Mouse (Mus musculus) embryonic fibroblast, embryonic 13.5 days (primary cell): ENCODE results near the gene Lmbr1l.

ENCODE experiments used
- CTCF ChIP-seq: IDR thresholded peaks from 2 replicates; pipeline ENCODE4 v1.5.1; 2011; ENCODE audit warnings: mild to moderate bottlenecking, control low read depth, low read length, moderate library complexity, borderline replicate concordance; ENCODE audit not compliant: insufficient read depth
- POLR2A ChIP-seq: IDR thresholded peaks from 2 replicates; pipeline ENCODE4 v1.6.1; 2011; ENCODE audit warnings: low read depth, mild to moderate bottlenecking, control low read depth, low read length, moderate library complexity

GRCm38 (mm10) chr15:98869342-98870178 is 48.5 kb downstream of the Lmbr1l start:
- TF ChIP-seq CTCF (no peak), POLR2A (peak; percentile 26; the same call in 1 of the 2 replicates)
